ENCODE assay signal across 32 mouse cellular contexts in the genomic region with DNA sequence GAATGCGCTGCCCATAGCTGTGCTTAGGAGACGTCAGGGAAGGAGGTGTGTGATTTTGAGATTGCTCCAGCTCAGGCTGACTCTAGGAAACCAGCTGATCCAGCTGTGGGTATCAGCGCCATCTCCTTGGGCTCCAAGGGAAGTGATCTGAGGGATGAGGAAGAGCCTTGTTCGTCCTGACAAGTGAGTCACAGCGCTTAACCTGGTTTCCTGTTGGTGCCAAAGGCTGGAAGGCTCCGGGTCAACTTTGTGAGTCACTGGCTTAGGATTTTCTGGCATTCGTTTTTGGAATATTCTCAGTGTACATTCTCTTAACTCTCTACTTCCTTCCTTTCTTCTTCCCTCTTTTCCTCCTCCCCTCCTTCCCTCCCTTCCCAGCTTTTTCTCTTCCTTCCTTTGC. TPM values are rescaled to one million over a fixed set of nuclear protein-coding genes. Genes with fewer than 3 reads are reported as not detected.
DNase-seq lines count a peak whose midpoint lies in the region; ATAC-seq lines count a peak whose summit lies in the region.
"Had no signal": no experiment of that assay in that cellular context is flagged by ENCODE, and none has a peak within 500 bp of the region (broad histone marks: within the 10 kb centered on the region; RNA-seq: fewer than 3 reads in every experiment).

No protein-coding gene starts in this region.

- 73% methylated on average over 7 of the region's 7 CpGs for WGBS in hindbrain, embryonic 10.5 days
- WGBS in hindbrain, embryonic 13.5 days = 78% methylated on average over 7 of the region's 7 CpGs

- no peaks in the 10 kb centered on the region for H3K36me3 ChIP-seq in hindbrain, embryonic 10.5 days
- no peaks in the 10 kb centered on the region for H3K36me3 ChIP-seq in hindbrain, embryonic 13.5 days
- H3K36me3 ChIP-seq: embryonic facial prominence, embryonic 10.5 days; embryonic facial prominence, embryonic 15.5 days; heart, embryonic 13.5 days; kidney, embryonic 15.5 days; limb, embryonic 12.5 days; liver, embryonic 15.5 days; neural tube, embryonic 13.5 days; stomach, embryonic 15.5 days had no signal

- H3K4me2 ChIP-seq in hindbrain, embryonic 13.5 days = no peak overlapping the region
- H3K4me2 ChIP-seq: embryonic facial prominence, embryonic 15.5 days; heart, embryonic 13.5 days; kidney, embryonic 15.5 days; limb, embryonic 12.5 days; liver, embryonic 15.5 days; lung, embryonic 14.5 days; neural tube, embryonic 13.5 days; stomach, embryonic 15.5 days had no signal

- peaks cover 23% of the 10 kb centered on the region for H3K4me1 ChIP-seq in hindbrain, embryonic 10.5 days (replicated peaks)
- peaks cover 9% of the 10 kb centered on the region; the same call in 1 of the 2 replicates for H3K4me1 ChIP-seq in hindbrain, embryonic 13.5 days (replicated peaks)
- H3K4me1 ChIP-seq: heart, embryonic 13.5 days; kidney, embryonic 15.5 days; limb, embryonic 12.5 days; liver, embryonic 15.5 days; stomach, embryonic 15.5 days had no signal

- no peak for ATAC-seq in hindbrain, embryonic 13.5 days (ENCODE audit: low FRiP score)
- ATAC-seq: CD4-positive, CD25-positive, alpha-beta regulatory T cell, adult 4 months; forebrain, embryonic 16.5 days; hindbrain, embryonic 16.5 days had no signal

- H3K27me3 ChIP-seq in hindbrain, embryonic 10.5 days (ENCODE audit: insufficient read depth, poor library complexity, severe bottlenecking) = no peaks in the 10 kb centered on the region; the same call in 1 of the 2 replicates
- H3K27me3 ChIP-seq in hindbrain, embryonic 13.5 days = no peaks in the 10 kb centered on the region
- H3K27me3 ChIP-seq: embryonic facial prominence, embryonic 15.5 days; heart, embryonic 13.5 days; liver, embryonic 15.5 days; neural tube, embryonic 13.5 days; stomach, embryonic 15.5 days had no signal

- H3K9me3 ChIP-seq in hindbrain, embryonic 10.5 days = no peaks in the 10 kb centered on the region
- no peaks in the 10 kb centered on the region for H3K9me3 ChIP-seq in hindbrain, embryonic 13.5 days
- H3K9me3 ChIP-seq: embryonic facial prominence, embryonic 10.5 days; embryonic facial prominence, embryonic 15.5 days; heart, embryonic 13.5 days; kidney, embryonic 15.5 days; limb, embryonic 12.5 days; liver, embryonic 15.5 days; neural tube, embryonic 13.5 days; stomach, embryonic 15.5 days had no signal

- peak overlapping the region; percentile 29; the same call in 1 of the 2 replicates for H3K27ac ChIP-seq in hindbrain, embryonic 10.5 days
- H3K27ac ChIP-seq in hindbrain, embryonic 13.5 days = no peak overlapping the region
- H3K27ac ChIP-seq: embryonic facial prominence, embryonic 10.5 days; embryonic facial prominence, embryonic 15.5 days; heart, embryonic 13.5 days; kidney, embryonic 15.5 days; layer of hippocampus, adult 2 months; left cerebral cortex, adult 2 months; limb, embryonic 12.5 days; liver, embryonic 15.5 days; neural tube, embryonic 13.5 days; stomach, embryonic 15.5 days had no signal

- no peak overlapping the region for H3K4me3 ChIP-seq in hindbrain, embryonic 10.5 days
- H3K4me3 ChIP-seq in hindbrain, embryonic 13.5 days = no peak overlapping the region
- H3K4me3 ChIP-seq: embryonic facial prominence, embryonic 10.5 days; embryonic facial prominence, embryonic 15.5 days; heart, embryonic 13.5 days; kidney, embryonic 15.5 days; layer of hippocampus, adult 2 months; left cerebral cortex, adult 2 months; limb, embryonic 12.5 days; liver, embryonic 15.5 days; neural tube, embryonic 13.5 days; stomach, embryonic 15.5 days had no signal

- peak; percentile 18 to 36 for DNase-seq in adrenal gland, adult (ENCODE audit: inconsistent age in 2 of 2, low spot score in 1 of 2)
- DNase-seq in adrenal gland, postnatal 4 days (ENCODE audit: low spot score in 2 of 2) = no peak
- no peak for DNase-seq in hindbrain, embryonic 10.5 days (ENCODE audit: low spot score)
- peak; percentile 76 for DNase-seq in NIH3T3 (ENCODE audit: low read depth)
- peak; percentile 46 for DNase-seq in gonadal fat pad, adult 2 months (ENCODE audit: low read depth)
- no peak for DNase-seq in urinary bladder, adult 18-20 months (ENCODE audit: low spot score in 2 of 2)
- DNase-seq in embryo, embryonic 10.5 days (ENCODE audit: low spot score) = no peak
- DNase-seq: cerebellum, adult 18-20 months; cerebellum, postnatal 14 days; gastrocnemius, postnatal 10 days; heart, adult 18-20 months; heart, postnatal 10 days; kidney, adult 18-20 months; kidney, postnatal 36 days; lung, embryonic 14.5 days; lung, postnatal 14 days; right cerebral cortex, postnatal 14 days; thymus, postnatal 14 days had no signal

- no peak overlapping the region for H3K9ac ChIP-seq in hindbrain, embryonic 13.5 days
- H3K9ac ChIP-seq: embryonic facial prominence, embryonic 15.5 days; heart, embryonic 13.5 days; kidney, embryonic 15.5 days; limb, embryonic 12.5 days; liver, embryonic 15.5 days; lung, embryonic 14.5 days; neural tube, embryonic 13.5 days; stomach, embryonic 15.5 days had no signal

RNA-seq across cellular contexts. Expression of gene Lrig1, which starts 48.4 kb away (rescaled TPM):
- total RNA-seq in adrenal gland, postnatal 4 days (2021) = 10 to 100 TPM; 14.5 to 15.3 TPM
- polyA plus RNA-seq in hindbrain, embryonic 10.5 days (2016; fragmentation: Nextera tagmentation; extraction: Ambion mirVana) = 12.7 and 14.4 TPM in 2 replicates
- 10.9 and 12.5 TPM in 2 replicates for polyA plus RNA-seq in hindbrain, embryonic 13.5 days (2015; fragmentation: Nextera tagmentation; extraction: Ambion mirVana)
- polyA plus RNA-seq in gonadal fat pad, adult 2 months (2012; rRNA removed) = 34.3 and 35.3 TPM in 2 replicates

Comparison
In these comparisons a context has a peak if more than half of its experiments do, and no peak if none do; other contexts are left out.
1. DNase-seq: peak in adrenal gland, adult (2 of 2), NIH3T3 (single experiment) and gonadal fat pad, adult 2 months (single experiment); none in adrenal gland, postnatal 4 days (0 of 2), hindbrain, embryonic 10.5 days (single experiment), urinary bladder, adult 18-20 months (0 of 2) and embryo, embryonic 10.5 days (single experiment).